Mouse (Mus musculus): ENCODE data around the gene Rxra. TPM values are rescaled to one million over a fixed set of nuclear protein-coding genes. Genes with fewer than 3 reads are reported as not detected.

Rxra gene
- total and polyA plus RNA-seq, 3 experiments, result 2.1 to 5.5 (median 2.4) TPM

DNA sequence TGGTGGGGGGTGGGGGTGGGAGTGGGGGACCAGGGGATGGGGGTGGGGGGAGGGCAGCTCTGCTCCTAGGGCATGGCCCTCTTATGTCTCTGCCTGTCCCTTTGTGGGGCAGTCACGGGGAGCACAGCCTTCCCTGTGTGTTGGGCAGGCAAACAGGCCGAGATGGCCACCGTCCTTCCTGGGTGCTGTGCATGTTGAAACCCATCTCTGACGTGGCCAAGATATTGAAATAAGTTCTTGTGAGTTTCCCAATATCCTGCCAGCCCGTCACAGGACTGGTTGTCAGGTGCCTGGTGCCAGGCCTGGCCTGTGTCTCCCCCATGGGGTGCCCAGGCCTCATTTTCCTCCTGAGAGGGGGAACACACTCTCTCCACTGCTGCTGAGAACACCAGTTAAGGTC, 37.9 kb downstream of the Rxra start:
- Histone ChIP-seq H3K4me2 (ENCODE audit: insufficient read depth, low read depth, poor library complexity, severe bottlenecking) (no peak overlapping the region), H3K4me1 (ENCODE audit: control insufficient read depth in 1 of 2, insufficient read depth in 2 of 2) (no peaks in the 10 kb centered on the region), H3K27ac (ENCODE audit: insufficient read depth, low read depth) (no peak overlapping the region), H3K36me3 (replicated peaks in 1 of 2; ENCODE audit: control insufficient read depth in 1 of 2, insufficient read depth in 1 of 2, low read length in 1 of 2) (no peaks in the 10 kb centered on the region), H3K4me3 (replicated peaks in 1 of 3; ENCODE audit: low read depth in 2 of 3, low read length in 2 of 3, poor library complexity in 1 of 3) (no peak overlapping the region), H3K9me3 (replicated peaks; ENCODE audit: low read length) (no peaks in the 10 kb centered on the region), H3K9ac (ENCODE audit: insufficient read depth, low read depth) (no peak overlapping the region), H3K79me2 (replicated peaks; ENCODE audit: control insufficient read depth, extremely low read depth, insufficient read depth, poor library complexity, severe bottlenecking) (no peaks in the 10 kb centered on the region), H3K27me3 (replicated peaks) (peaks cover 10% of the 10 kb centered on the region)
- TF ChIP-seq SMC3 (IDR thresholded peaks at IDR 0.05; ENCODE audit: low read depth, low read length), result no peak
- TF ChIP-seq PAX5 (IDR thresholded peaks at IDR 0.05; ENCODE audit: low read length), result no peak
- TF ChIP-seq POLR2AphosphoS2 (IDR thresholded peaks at IDR 0.05; ENCODE audit: low read depth, low read length), result no peak
- TF ChIP-seq CHD2 (IDR thresholded peaks at IDR 0.05; ENCODE audit: low read length), result no peak
- no peak for TF ChIP-seq ETS1 (conservative IDR thresholded peaks at IDR 0.05; ENCODE audit: low read depth, low read length)
- dilution Hi-C loops (cut with MboI; ENCODE audit: extremely low pct_ligation_motif_present, extremely low pct_unique_long_range_greater_than_20kb, low sequenced_read_pairs), result no loop called here
- no peak for DNase-seq (ENCODE audit: extremely low read depth)
- in situ Hi-C loops (cut with MboI; ENCODE audit: low pct_ligation_motif_present, low pct_unique_long_range_greater_than_20kb, low sequenced_read_pairs), result no loop called here

DNA sequence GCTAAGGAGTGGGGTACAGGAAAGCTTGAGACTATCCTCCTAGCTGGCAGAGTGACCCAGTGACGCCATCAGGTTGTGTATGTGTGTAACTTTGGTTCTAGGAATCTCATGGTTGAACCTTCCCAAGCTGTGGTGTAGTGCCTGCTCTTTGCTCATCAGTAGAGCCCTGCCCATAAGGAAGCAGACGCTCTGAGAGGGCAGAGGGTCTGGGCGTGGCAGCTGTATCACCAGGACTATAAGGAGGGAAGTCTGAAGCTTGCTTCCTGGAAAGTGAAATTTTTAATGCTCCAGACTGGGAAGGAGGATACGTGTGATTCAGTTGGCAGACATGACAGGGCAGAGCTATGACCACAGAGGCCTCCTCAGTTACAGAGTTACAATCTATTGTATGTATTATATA, 39.0 kb downstream of the Rxra start:
- Histone ChIP-seq H3K9ac (ENCODE audit: insufficient read depth, low read depth) (no peak overlapping the region), H3K4me3 (replicated peaks in 1 of 3; ENCODE audit: low read depth in 2 of 3, low read length in 2 of 3, poor library complexity in 1 of 3) (no peak overlapping the region), H3K79me2 (replicated peaks; ENCODE audit: control insufficient read depth, extremely low read depth, insufficient read depth, poor library complexity, severe bottlenecking) (no peaks in the 10 kb centered on the region), H3K36me3 (replicated peaks in 1 of 2; ENCODE audit: control insufficient read depth in 1 of 2, insufficient read depth in 1 of 2, low read length in 1 of 2) (no peaks in the 10 kb centered on the region), H3K27me3 (replicated peaks) (peaks cover 10% of the 10 kb centered on the region), H3K9me3 (replicated peaks; ENCODE audit: low read length) (no peaks in the 10 kb centered on the region), H3K27ac (ENCODE audit: insufficient read depth, low read depth) (no peak overlapping the region), H3K4me2 (ENCODE audit: insufficient read depth, low read depth, poor library complexity, severe bottlenecking) (no peak overlapping the region), H3K4me1 (ENCODE audit: control insufficient read depth in 1 of 2, insufficient read depth in 2 of 2) (no peaks in the 10 kb centered on the region)
- TF ChIP-seq SMC3 (IDR thresholded peaks at IDR 0.05; ENCODE audit: low read depth, low read length) (no peak), EP300 (IDR thresholded peaks at IDR 0.05; ENCODE audit: low read length) (no peak), UBTF (IDR thresholded peaks at IDR 0.05; ENCODE audit: low read depth, low read length) (no peak), POLR2AphosphoS2 (IDR thresholded peaks at IDR 0.05; ENCODE audit: low read depth, low read length) (no peak), MYC (IDR thresholded peaks at IDR 0.05; ENCODE audit: low read depth, low read length) (no peak), MAX (IDR thresholded peaks at IDR 0.05; ENCODE audit: low read length) (no peak), MAFK (IDR thresholded peaks at IDR 0.05; ENCODE audit: insufficient replicate concordance, low read length) (no peak), GABPA (IDR thresholded peaks at IDR 0.05; ENCODE audit: insufficient replicate concordance, low read depth, low read length) (no peak), CTCF (conservative IDR thresholded peaks at IDR 0.05 in 1 of 2, IDR thresholded peaks at IDR 0.05 in 1 of 2; ENCODE audit: low read depth in 2 of 2, low read length in 2 of 2) (no peak)
- dilution Hi-C loops (cut with MboI; ENCODE audit: extremely low pct_ligation_motif_present, extremely low pct_unique_long_range_greater_than_20kb, low sequenced_read_pairs) (no loop called here), in situ Hi-C loops (cut with MboI; ENCODE audit: low pct_ligation_motif_present, low pct_unique_long_range_greater_than_20kb, low sequenced_read_pairs) (no loop called here)
- DNase-seq (ENCODE audit: extremely low read depth), result no peak

DNA sequence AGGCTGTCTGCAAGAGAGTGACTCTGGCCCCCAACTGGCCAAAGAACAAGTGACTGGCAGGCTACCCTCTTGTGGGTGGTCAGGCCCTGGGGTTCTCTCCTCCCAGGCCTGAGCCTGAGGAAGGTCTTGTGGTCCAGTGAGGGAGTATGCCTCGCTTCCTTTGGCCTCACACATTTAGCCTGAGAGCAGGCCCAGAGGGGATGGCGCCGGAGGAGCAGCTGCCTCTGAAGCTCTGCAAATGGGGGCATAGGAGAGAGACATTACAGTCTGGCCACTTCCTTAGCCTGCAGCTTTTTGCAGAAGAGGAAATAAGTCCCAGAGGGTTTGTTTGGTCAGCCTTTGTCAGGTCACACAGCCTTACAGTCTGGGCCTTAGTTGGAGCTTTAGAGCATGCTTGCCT, 40.1 kb downstream of the Rxra start:
- Histone ChIP-seq H3K9me3 (replicated peaks; ENCODE audit: low read length) (no peaks in the 10 kb centered on the region), H3K36me3 (replicated peaks in 1 of 2; ENCODE audit: control insufficient read depth in 1 of 2, insufficient read depth in 1 of 2, low read length in 1 of 2) (no peaks in the 10 kb centered on the region), H3K79me2 (replicated peaks; ENCODE audit: control insufficient read depth, extremely low read depth, insufficient read depth, poor library complexity, severe bottlenecking) (no peaks in the 10 kb centered on the region), H3K27ac (ENCODE audit: insufficient read depth, low read depth) (no peak overlapping the region), H3K4me2 (ENCODE audit: insufficient read depth, low read depth, poor library complexity, severe bottlenecking) (no peak overlapping the region), H3K4me1 (ENCODE audit: control insufficient read depth in 1 of 2, insufficient read depth in 2 of 2) (no peaks in the 10 kb centered on the region), H3K27me3 (replicated peaks) (peaks cover 10% of the 10 kb centered on the region), H3K9ac (ENCODE audit: insufficient read depth, low read depth) (no peak overlapping the region), H3K4me3 (replicated peaks in 1 of 3; ENCODE audit: low read depth in 2 of 3, low read length in 2 of 3, poor library complexity in 1 of 3) (no peak overlapping the region)
- TF ChIP-seq CTCF (conservative IDR thresholded peaks at IDR 0.05 in 1 of 2, IDR thresholded peaks at IDR 0.05 in 1 of 2; ENCODE audit: low read depth in 2 of 2, low read length in 2 of 2) (no peak), USF1 (IDR thresholded peaks at IDR 0.05; ENCODE audit: low read depth, low read length) (no peak), BHLHE40 (IDR thresholded peaks at IDR 0.05; ENCODE audit: low read depth, low read length) (no peak)
- in situ Hi-C loops (cut with MboI; ENCODE audit: low pct_ligation_motif_present, low pct_unique_long_range_greater_than_20kb, low sequenced_read_pairs) (no loop called here), dilution Hi-C loops (cut with MboI; ENCODE audit: extremely low pct_ligation_motif_present, extremely low pct_unique_long_range_greater_than_20kb, low sequenced_read_pairs) (no loop called here)
- DNase-seq (ENCODE audit: extremely low read depth), result no peak

All from CH12.LX (cell line).